Mouse (Mus musculus): ENCODE measurements around the gene Mef2d. TPM values are rescaled to one million over a fixed set of nuclear protein-coding genes. Genes with fewer than 3 reads are reported as not detected.

The Mef2d gene
- polyA plus RNA-seq, 1 experiment: 41.5 TPM

- H3K27me3 ChIP-seq (ENCODE audit: control insufficient read depth, insufficient read depth, low read length, poor library complexity, severe bottlenecking): peaks cover 22% of the 10 kb centered on the region
- H3K27ac ChIP-seq (ENCODE audit: insufficient read depth, low read length): no peak overlapping the region
- no peaks in the 10 kb centered on the region for H3K36me3 ChIP-seq (ENCODE audit: control insufficient read depth, insufficient read depth, low read length, poor library complexity, severe bottlenecking)
- TF ChIP-seq CTCF (IDR thresholded peaks at IDR 0.05; ENCODE audit: low read depth, low read length): no peak
- no peak for TF ChIP-seq EP300 (IDR thresholded peaks at IDR 0.05; ENCODE audit: insufficient read depth, low read depth, low read length)
- TF ChIP-seq POLR2A (IDR thresholded peaks at IDR 0.05; ENCODE audit: insufficient read depth, low read length): no peak
- no peak overlapping the region for H3K4me3 ChIP-seq (ENCODE audit: low read depth, low read length)
- H3K4me1 ChIP-seq (ENCODE audit: control insufficient read depth, insufficient read depth, low read length): no peaks in the 10 kb centered on the region
- H3K9me3 ChIP-seq (replicated peaks; ENCODE audit: control insufficient read depth, insufficient read depth, low read length, poor library complexity, severe bottlenecking): no peaks in the 10 kb centered on the region
- H3K9ac ChIP-seq (ENCODE audit: low read depth, poor library complexity, severe bottlenecking): no peak overlapping the region
Observed at GRCm38 (mm10) chr3:88199541-88200110, 57.5 kb downstream of the Mef2d start.

GRCm38 (mm10) chr3:88200161-88200971 is 58.2 kb downstream of the Mef2d start:
- H3K9ac ChIP-seq (ENCODE audit: low read depth, poor library complexity, severe bottlenecking): peak overlapping the region; percentile 74
- peak overlapping the region; percentile 34 for H3K4me3 ChIP-seq (ENCODE audit: low read depth, low read length)
- H3K4me1 ChIP-seq (ENCODE audit: control insufficient read depth, insufficient read depth, low read length): no peaks in the 10 kb centered on the region
- H3K36me3 ChIP-seq (ENCODE audit: control insufficient read depth, insufficient read depth, low read length, poor library complexity, severe bottlenecking): no peaks in the 10 kb centered on the region
- TF ChIP-seq EP300 (IDR thresholded peaks at IDR 0.05; ENCODE audit: insufficient read depth, low read depth, low read length) (no peak), CTCF (IDR thresholded peaks at IDR 0.05; ENCODE audit: low read depth, low read length) (no peak), POLR2A (IDR thresholded peaks at IDR 0.05; ENCODE audit: insufficient read depth, low read length) (no peak)
- H3K9me3 ChIP-seq (replicated peaks; ENCODE audit: control insufficient read depth, insufficient read depth, low read length, poor library complexity, severe bottlenecking): no peaks in the 10 kb centered on the region
- H3K27ac ChIP-seq (ENCODE audit: insufficient read depth, low read length): no peak overlapping the region
- peaks cover 22% of the 10 kb centered on the region for H3K27me3 ChIP-seq (ENCODE audit: control insufficient read depth, insufficient read depth, low read length, poor library complexity, severe bottlenecking)

- Histone ChIP-seq H3K9me3 (replicated peaks; ENCODE audit: control insufficient read depth, insufficient read depth, low read length, poor library complexity, severe bottlenecking) (no peaks in the 10 kb centered on the region), H3K4me3 (ENCODE audit: low read depth, low read length) (peak overlapping the region; percentile 34), H3K9ac (ENCODE audit: low read depth, poor library complexity, severe bottlenecking) (peak overlapping the region; percentile 74), H3K36me3 (ENCODE audit: control insufficient read depth, insufficient read depth, low read length, poor library complexity, severe bottlenecking) (no peaks in the 10 kb centered on the region), H3K4me1 (ENCODE audit: control insufficient read depth, insufficient read depth, low read length) (no peaks in the 10 kb centered on the region), H3K27ac (ENCODE audit: insufficient read depth, low read length) (no peak overlapping the region), H3K27me3 (ENCODE audit: control insufficient read depth, insufficient read depth, low read length, poor library complexity, severe bottlenecking) (peaks cover 22% of the 10 kb centered on the region)
- TF ChIP-seq EP300 (IDR thresholded peaks at IDR 0.05; ENCODE audit: insufficient read depth, low read depth, low read length) (no peak), POLR2A (IDR thresholded peaks at IDR 0.05; ENCODE audit: insufficient read depth, low read length) (no peak), CTCF (IDR thresholded peaks at IDR 0.05; ENCODE audit: low read depth, low read length) (no peak)
Observed at GRCm38 (mm10) chr3:88200972-88201330, 58.8 kb downstream of the Mef2d start.

DNA sequence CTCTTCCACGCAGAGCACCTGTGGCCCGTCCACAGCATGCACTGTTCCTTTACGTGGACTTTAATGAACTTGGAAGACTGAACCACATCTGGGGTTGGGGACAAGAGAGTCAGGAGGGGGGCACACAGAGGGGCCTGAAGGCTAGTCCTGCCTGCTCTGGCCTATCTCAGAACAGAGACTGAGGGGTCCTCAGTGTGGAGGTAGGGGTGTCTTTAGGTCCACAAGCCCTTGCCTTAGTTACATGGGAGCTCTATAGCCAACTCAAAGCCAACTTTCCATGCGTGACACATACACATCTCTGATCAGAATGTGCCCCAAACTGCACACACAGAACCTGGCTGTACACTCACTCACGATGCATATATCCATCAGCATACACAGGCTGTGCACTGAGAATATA is 59.5 kb downstream of the Mef2d start:
- Histone ChIP-seq H3K9me3 (replicated peaks; ENCODE audit: control insufficient read depth, insufficient read depth, low read length, poor library complexity, severe bottlenecking) (no peaks in the 10 kb centered on the region), H3K36me3 (ENCODE audit: control insufficient read depth, insufficient read depth, low read length, poor library complexity, severe bottlenecking) (no peaks in the 10 kb centered on the region), H3K27ac (ENCODE audit: insufficient read depth, low read length) (no peak overlapping the region), H3K4me1 (ENCODE audit: control insufficient read depth, insufficient read depth, low read length) (no peaks in the 10 kb centered on the region), H3K9ac (ENCODE audit: low read depth, poor library complexity, severe bottlenecking) (no peak overlapping the region), H3K4me3 (ENCODE audit: low read depth, low read length) (no peak overlapping the region), H3K27me3 (ENCODE audit: control insufficient read depth, insufficient read depth, low read length, poor library complexity, severe bottlenecking) (peaks cover 22% of the 10 kb centered on the region)
- TF ChIP-seq CTCF (IDR thresholded peaks at IDR 0.05; ENCODE audit: low read depth, low read length) (no peak), EP300 (IDR thresholded peaks at IDR 0.05; ENCODE audit: insufficient read depth, low read depth, low read length) (no peak), POLR2A (IDR thresholded peaks at IDR 0.05; ENCODE audit: insufficient read depth, low read length) (no peak)

GRCm38 (mm10) chr3:88202986-88203385 is 60.8 kb downstream of the Mef2d start:
- no peaks in the 10 kb centered on the region for H3K4me1 ChIP-seq (ENCODE audit: control insufficient read depth, insufficient read depth, low read length)
- no peak overlapping the region for H3K4me3 ChIP-seq (ENCODE audit: low read depth, low read length)
- H3K27ac ChIP-seq (ENCODE audit: insufficient read depth, low read length): no peak overlapping the region
- no peaks in the 10 kb centered on the region for H3K9me3 ChIP-seq (replicated peaks; ENCODE audit: control insufficient read depth, insufficient read depth, low read length, poor library complexity, severe bottlenecking)
- TF ChIP-seq POLR2A (IDR thresholded peaks at IDR 0.05; ENCODE audit: insufficient read depth, low read length) (no peak), EP300 (IDR thresholded peaks at IDR 0.05; ENCODE audit: insufficient read depth, low read depth, low read length) (no peak), CTCF (IDR thresholded peaks at IDR 0.05; ENCODE audit: low read depth, low read length) (no peak)
- H3K36me3 ChIP-seq (ENCODE audit: control insufficient read depth, insufficient read depth, low read length, poor library complexity, severe bottlenecking): no peaks in the 10 kb centered on the region
- H3K27me3 ChIP-seq (ENCODE audit: control insufficient read depth, insufficient read depth, low read length, poor library complexity, severe bottlenecking): peaks cover 20% of the 10 kb centered on the region
- H3K9ac ChIP-seq (ENCODE audit: low read depth, poor library complexity, severe bottlenecking): no peak overlapping the region

GRCm38 (mm10) chr3:88203456-88203855 is 61.3 kb downstream of the Mef2d start:
- Histone ChIP-seq H3K4me1 (ENCODE audit: control insufficient read depth, insufficient read depth, low read length) (no peaks in the 10 kb centered on the region), H3K9ac (ENCODE audit: low read depth, poor library complexity, severe bottlenecking) (no peak overlapping the region), H3K9me3 (replicated peaks; ENCODE audit: control insufficient read depth, insufficient read depth, low read length, poor library complexity, severe bottlenecking) (no peaks in the 10 kb centered on the region), H3K4me3 (ENCODE audit: low read depth, low read length) (no peak overlapping the region), H3K27ac (ENCODE audit: insufficient read depth, low read length) (no peak overlapping the region), H3K36me3 (ENCODE audit: control insufficient read depth, insufficient read depth, low read length, poor library complexity, severe bottlenecking) (no peaks in the 10 kb centered on the region), H3K27me3 (ENCODE audit: control insufficient read depth, insufficient read depth, low read length, poor library complexity, severe bottlenecking) (peaks cover 20% of the 10 kb centered on the region)
- no peak for TF ChIP-seq CTCF (IDR thresholded peaks at IDR 0.05; ENCODE audit: low read depth, low read length)
- no peak for TF ChIP-seq POLR2A (IDR thresholded peaks at IDR 0.05; ENCODE audit: insufficient read depth, low read length)
- TF ChIP-seq EP300 (IDR thresholded peaks at IDR 0.05; ENCODE audit: insufficient read depth, low read depth, low read length): no peak

Data from ES-Bruce4 (cell line).